Mouse (Mus musculus) heart, embryonic 15.5 days (tissue): Measurements from ENCODE around the gene Dock1. TPM values are rescaled to one million over a fixed set of nuclear protein-coding genes. Genes with fewer than 3 reads are reported as not detected.

Experiments
- ATAC-seq: fragments of 200-750 bp; cut with Nextera tagmentation; replicated peaks from 2 replicates; pipeline ENCODE4 v1.8.0; 2017; ENCODE audit warnings: low read depth, moderate TSS enrichment; ENCODE audit not compliant: insufficient number of reproducible peaks, insufficient read depth, low FRiP score
- H3K27ac ChIP-seq: fragments of 300-500 bp; sonication (generic); 2 replicates; pipeline ENCODE4 v1.5.1; 2015; ENCODE audit warnings: mild to moderate bottlenecking, inconsistent platforms
- H3K27me3 ChIP-seq: fragments of 300-500 bp; sonication (generic); 2 replicates; pipeline ENCODE4 v1.6.1; 2015; ENCODE audit warnings: inconsistent platforms
- H3K36me3 ChIP-seq: fragments of 300-500 bp; sonication (generic); 2 replicates; pipeline ENCODE4 v1.6.1; 2015; ENCODE audit warnings: mild to moderate bottlenecking, inconsistent platforms
- H3K4me1 ChIP-seq: fragments of 300-500 bp; sonication (generic); replicated peaks from 2 replicates; pipeline ENCODE4 v1.6.1; 2015; ENCODE audit warnings: inconsistent platforms
- H3K4me2 ChIP-seq: fragments of 300-500 bp; sonication (generic); 2 replicates; pipeline ENCODE4 v1.6.1; 2015; ENCODE audit warnings: inconsistent platforms, mild to moderate bottlenecking, moderate library complexity
- H3K4me3 ChIP-seq: fragments of 300-500 bp; sonication (generic); 2 replicates; pipeline ENCODE4 v1.5.1; 2015; ENCODE audit warnings: mild to moderate bottlenecking, inconsistent platforms
- H3K9ac ChIP-seq: fragments of 300-500 bp; sonication (generic); 2 replicates; pipeline ENCODE4 v1.6.1; 2015; ENCODE audit warnings: mild to moderate bottlenecking, inconsistent platforms
- H3K9me3 ChIP-seq: fragments of 300-500 bp; sonication (generic); replicated peaks from 2 replicates; pipeline ENCODE4 v1.6.1; 2016; ENCODE audit warnings: inconsistent platforms
- WGBS: fragments of 180-500 bp; shearing (Covaris S2); methylation state at CpG from one replicate; pipeline ENCODE4 v1.1.7; 2015; ENCODE audit warnings: mixed read lengths; 5-methylcytosine and 5-hydroxymethylcytosine counted together
- polyA plus RNA-seq: library from polyadenylated mRNA; unstranded; fragments of >200 nt; fragmentation: Nextera tagmentation; extraction: Ambion mirVana; gene quantifications from 2 replicates; pipeline ENCODE4 v1.2.1, GENCODE M21; 2015

Dock1 gene
- polyA plus RNA-seq, 1 experiment from 2014 or later, result 18.3 TPM

DNA sequence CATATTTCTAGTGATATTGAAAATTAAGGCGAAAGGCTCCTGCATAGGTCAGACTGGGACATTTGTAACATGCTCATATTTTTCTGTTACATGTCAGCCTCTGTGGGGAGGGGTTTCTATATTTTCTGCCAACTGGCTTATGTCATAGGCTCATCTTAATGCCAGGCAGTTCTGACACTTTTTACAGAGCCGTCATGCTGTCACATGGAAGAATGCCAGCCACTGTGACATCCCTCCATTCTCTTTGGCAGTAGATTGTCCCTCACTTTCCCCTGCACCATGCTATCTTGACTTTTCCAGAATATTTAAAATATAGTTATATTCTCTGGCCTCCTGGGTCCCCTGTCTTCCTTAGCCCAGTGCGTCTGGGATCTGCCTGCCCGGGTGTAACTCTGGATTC, 172.3 kb downstream of the Dock1 start:
- H3K27me3 ChIP-seq, result no peaks in the 10 kb centered on the region
- H3K9ac ChIP-seq, result no peak overlapping the region
- no peak overlapping the region for H3K27ac ChIP-seq
- ATAC-seq, result no peak
- WGBS, result 77% methylated on average over 4 of the region's 4 CpGs
- no peaks in the 10 kb centered on the region for H3K36me3 ChIP-seq
- no peaks in the 10 kb centered on the region for H3K4me1 ChIP-seq
- H3K4me2 ChIP-seq, result no peak overlapping the region
- no peak overlapping the region for H3K4me3 ChIP-seq
- H3K9me3 ChIP-seq, result no peaks in the 10 kb centered on the region

DNA sequence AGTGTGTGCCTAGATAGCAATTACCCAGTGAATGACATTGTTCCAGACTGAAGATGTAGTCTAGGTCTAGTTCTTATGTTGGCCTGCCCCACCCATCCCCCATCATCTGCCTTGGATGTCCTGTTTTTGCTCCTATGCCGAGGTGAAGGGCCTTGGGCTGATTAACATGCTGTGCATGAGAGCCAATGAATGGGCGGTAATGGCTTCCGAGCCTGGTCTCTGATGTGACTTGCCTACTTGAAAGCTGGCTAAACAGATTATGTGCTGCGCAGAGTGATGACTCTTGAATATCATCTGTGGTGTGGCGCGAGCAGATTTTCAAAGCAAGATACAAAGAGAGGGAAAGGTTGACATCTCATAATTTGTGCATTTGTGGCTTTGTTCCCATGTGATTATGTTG, 191.5 kb downstream of the Dock1 start:
- no peaks in the 10 kb centered on the region for H3K36me3 ChIP-seq
- H3K27me3 ChIP-seq, result no peaks in the 10 kb centered on the region
- H3K9me3 ChIP-seq, result no peaks in the 10 kb centered on the region
- no peak for ATAC-seq
- H3K4me3 ChIP-seq, result no peak overlapping the region
- H3K4me2 ChIP-seq, result no peak overlapping the region
- WGBS, result 91% methylated on average over 6 of the region's 6 CpGs
- H3K9ac ChIP-seq, result no peak overlapping the region
- no peaks in the 10 kb centered on the region for H3K4me1 ChIP-seq
- no peak overlapping the region for H3K27ac ChIP-seq

DNA sequence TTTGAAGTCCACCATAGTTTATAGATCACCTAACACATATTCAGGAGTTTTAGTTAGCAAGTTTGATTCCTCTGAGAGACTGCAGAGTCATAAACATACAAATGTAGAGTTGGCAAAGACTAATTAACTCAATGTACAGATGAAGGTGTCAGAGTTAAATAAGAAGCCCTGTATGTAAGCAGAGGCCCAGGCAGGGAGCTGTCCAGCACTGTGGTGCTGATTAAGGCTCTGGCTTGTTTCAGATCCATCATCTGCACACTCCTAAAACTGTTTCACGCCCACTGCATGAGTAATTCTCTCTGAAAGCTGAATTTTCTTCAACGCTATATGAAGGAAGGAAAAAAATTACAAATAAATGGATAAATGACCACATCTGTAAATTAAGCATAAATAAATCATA, 193.7 kb downstream of the Dock1 start:
- ATAC-seq, result no peak
- Histone ChIP-seq H3K27me3 (no peaks in the 10 kb centered on the region), H3K9me3 (no peaks in the 10 kb centered on the region), H3K9ac (no peak overlapping the region), H3K4me1 (no peaks in the 10 kb centered on the region), H3K4me2 (no peak overlapping the region), H3K36me3 (no peaks in the 10 kb centered on the region), H3K27ac (no peak overlapping the region), H3K4me3 (no peak overlapping the region)
- 63% methylated on average over 2 of the region's 2 CpGs for WGBS

DNA sequence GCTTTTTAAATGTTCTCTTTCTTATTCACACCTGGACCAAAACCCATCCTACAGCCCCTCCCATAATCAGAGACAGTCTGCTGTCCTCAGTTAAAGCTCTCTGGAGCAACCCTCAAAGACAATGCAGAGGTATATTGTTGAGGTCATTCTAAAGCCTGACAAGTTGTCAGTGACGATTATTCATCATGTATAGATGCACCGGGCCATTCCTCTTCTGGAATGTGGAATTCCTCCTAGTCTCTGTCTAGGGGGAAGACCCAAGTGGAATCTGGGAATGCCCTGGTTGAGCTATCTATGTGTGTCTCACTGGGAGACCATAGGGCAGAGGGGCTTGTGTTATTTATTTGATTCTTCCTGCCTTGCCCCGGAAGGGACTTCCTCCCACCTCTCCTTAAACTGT, 202.1 kb downstream of the Dock1 start:
- no peak overlapping the region for H3K27ac ChIP-seq
- ATAC-seq, result no peak
- 60% methylated on average over 3 of the region's 3 CpGs for WGBS

DNA sequence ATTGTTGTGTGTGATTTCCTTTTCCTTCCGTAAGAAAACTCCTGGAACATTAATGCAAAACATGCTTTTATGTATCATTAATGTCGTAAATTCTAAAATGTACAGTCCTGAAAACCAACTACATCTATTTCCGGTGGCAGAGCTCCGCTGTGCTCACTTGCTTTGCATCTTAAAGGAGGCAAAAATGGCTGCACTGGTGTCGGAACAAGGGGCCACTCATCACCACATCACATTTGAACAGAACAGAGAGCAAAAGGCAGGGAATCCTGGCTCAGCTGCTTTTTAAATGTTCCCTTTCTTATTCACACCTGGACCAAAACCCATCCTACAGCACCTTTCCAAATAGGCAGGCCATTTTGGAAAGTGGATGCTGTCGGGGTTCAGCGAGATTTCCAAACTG, 202.5 kb downstream of the Dock1 start:
- Histone ChIP-seq H3K9ac (no peak overlapping the region), H3K4me3 (no peak overlapping the region), H3K9me3 (no peaks in the 10 kb centered on the region), H3K4me2 (no peak overlapping the region), H3K27ac (no peak overlapping the region), H3K4me1 (no peaks in the 10 kb centered on the region), H3K27me3 (no peaks in the 10 kb centered on the region), H3K36me3 (peaks cover 14% of the 10 kb centered on the region; the same call in 1 of the 2 replicates)
- WGBS, result 81% methylated on average over 7 of the region's 7 CpGs
- ATAC-seq, result no peak

More for the DNA sequence above, 202.1 kb downstream of the Dock1 start:
- H3K9ac ChIP-seq, result no peak overlapping the region
- H3K4me1 ChIP-seq, result no peaks in the 10 kb centered on the region
- H3K27me3 ChIP-seq, result no peaks in the 10 kb centered on the region
- H3K4me2 ChIP-seq, result no peak overlapping the region
- no peak overlapping the region for H3K4me3 ChIP-seq
- peaks cover 14% of the 10 kb centered on the region; the same call in 1 of the 2 replicates for H3K36me3 ChIP-seq
- H3K9me3 ChIP-seq, result no peaks in the 10 kb centered on the region

DNA sequence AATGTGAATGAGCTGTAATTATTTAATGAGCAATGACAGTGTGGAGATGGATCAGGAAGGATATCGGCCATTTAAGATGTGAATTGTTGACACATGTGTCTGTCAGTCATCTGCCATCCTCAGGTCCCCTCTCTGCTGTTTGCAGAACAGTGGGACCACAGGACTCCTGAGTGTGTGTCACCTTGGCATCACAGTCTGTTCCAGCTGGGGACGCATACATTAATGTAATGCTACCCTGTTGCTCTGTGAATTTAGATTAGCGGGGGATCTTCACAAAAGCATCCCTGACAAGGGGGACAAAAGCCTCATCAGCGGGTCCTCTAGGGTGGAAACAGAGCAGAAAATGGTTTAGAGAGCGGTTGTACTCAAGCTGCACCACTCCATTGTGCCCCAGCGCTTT, 208.5 kb downstream of the Dock1 start:
- no peak overlapping the region for H3K9ac ChIP-seq
- H3K4me1 ChIP-seq, result peaks cover 6% of the 10 kb centered on the region
- H3K27me3 ChIP-seq, result no peaks in the 10 kb centered on the region
- no peak overlapping the region for H3K4me2 ChIP-seq
- H3K9me3 ChIP-seq, result no peaks in the 10 kb centered on the region
- no peak overlapping the region for H3K4me3 ChIP-seq
- peaks cover 10% of the 10 kb centered on the region; the same call in 1 of the 2 replicates for H3K36me3 ChIP-seq
- no peak overlapping the region for H3K27ac ChIP-seq
- 84% methylated on average over 6 of the region's 6 CpGs for WGBS
- no peak for ATAC-seq

DNA sequence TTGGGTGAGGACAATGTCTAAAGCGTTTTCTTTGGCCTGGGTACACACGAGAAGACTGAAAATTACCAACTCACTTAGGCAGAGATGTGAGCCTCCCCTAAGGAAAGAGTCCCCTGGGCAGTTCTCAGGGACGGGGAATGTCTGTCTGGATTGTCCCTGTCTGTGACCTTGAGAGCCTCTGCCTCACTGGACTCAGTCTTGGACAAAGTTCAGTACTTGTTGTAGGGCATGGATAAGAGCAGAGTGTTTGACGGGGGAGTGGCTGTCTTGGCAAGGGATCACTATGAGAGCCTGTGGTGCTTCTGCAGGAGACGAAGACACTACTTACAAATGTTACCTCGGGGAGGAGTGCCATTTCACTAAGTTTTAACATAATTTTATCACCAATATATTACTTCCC, 210.0 kb downstream of the Dock1 start:
- no peak for ATAC-seq
- WGBS, result 40% methylated on average over 6 of the region's 6 CpGs
- no peak overlapping the region for H3K27ac ChIP-seq

DNA sequence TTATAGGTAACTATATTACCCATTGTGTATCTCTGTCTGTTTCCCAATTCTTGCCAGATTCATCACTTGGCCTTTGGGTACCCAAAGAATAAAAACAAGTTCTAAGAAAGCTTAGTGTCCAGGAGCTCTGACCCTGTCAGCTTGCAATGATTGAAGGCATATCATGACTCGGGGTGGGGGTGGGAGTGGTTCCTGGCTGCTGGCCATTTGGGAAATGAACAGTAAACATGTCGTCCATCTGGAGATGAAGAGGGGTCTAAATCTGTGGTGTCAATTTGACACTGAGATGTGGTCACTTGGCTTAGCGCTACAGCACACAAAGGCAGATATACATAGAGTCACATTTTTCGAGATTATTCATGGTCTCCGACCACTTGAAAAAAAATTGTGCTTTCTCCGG, 213.1 kb downstream of the Dock1 start:
- Histone ChIP-seq H3K9ac (no peak overlapping the region), H3K9me3 (no peaks in the 10 kb centered on the region), H3K27me3 (no peaks in the 10 kb centered on the region), H3K27ac (no peak overlapping the region), H3K4me1 (peaks cover 6% of the 10 kb centered on the region), H3K4me3 (no peak overlapping the region), H3K4me2 (no peak overlapping the region), H3K36me3 (no peaks in the 10 kb centered on the region)
- 73% methylated on average over 6 of the region's 6 CpGs for WGBS
- no peak for ATAC-seq

More for the DNA sequence above, 210.0 kb downstream of the Dock1 start:
- no peak overlapping the region for H3K4me2 ChIP-seq
- no peaks in the 10 kb centered on the region for H3K9me3 ChIP-seq
- no peak overlapping the region for H3K4me3 ChIP-seq
- no peak overlapping the region for H3K9ac ChIP-seq
- peaks cover 5% of the 10 kb centered on the region; the same call in 1 of the 2 replicates for H3K36me3 ChIP-seq
- H3K4me1 ChIP-seq, result peaks cover 6% of the 10 kb centered on the region
- no peaks in the 10 kb centered on the region for H3K27me3 ChIP-seq

DNA sequence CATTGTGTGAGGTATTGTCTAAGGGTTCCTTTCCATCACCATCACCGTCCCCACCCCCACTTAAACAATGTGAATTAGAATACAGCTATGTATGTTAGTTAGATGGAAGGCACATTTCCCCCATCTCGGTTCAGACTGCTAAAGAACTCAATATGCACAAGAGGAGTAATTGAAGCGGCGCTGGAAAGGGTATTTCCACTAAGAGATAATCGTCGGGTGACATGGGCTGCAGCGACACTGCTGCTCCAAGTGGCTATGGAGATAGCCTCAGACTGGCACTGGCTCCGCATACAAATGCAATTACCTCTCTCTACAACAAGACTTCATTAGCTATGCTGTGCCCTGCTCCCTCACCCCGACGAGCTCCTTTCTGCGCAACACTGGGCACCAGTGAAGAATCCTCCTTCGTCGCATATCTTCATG, 222.0 kb downstream of the Dock1 start:
- H3K4me2 ChIP-seq, result no peak overlapping the region
- WGBS, result 91% methylated on average over 13 of the region's 13 CpGs
- H3K4me3 ChIP-seq, result no peak overlapping the region
- peaks cover 4% of the 10 kb centered on the region; the same call in 1 of the 2 replicates for H3K4me1 ChIP-seq
- no peaks in the 10 kb centered on the region for H3K27me3 ChIP-seq
- no peak for ATAC-seq
- no peak overlapping the region for H3K27ac ChIP-seq
- no peak overlapping the region for H3K9ac ChIP-seq
- H3K36me3 ChIP-seq, result no peaks in the 10 kb centered on the region
- no peaks in the 10 kb centered on the region for H3K9me3 ChIP-seq

DNA sequence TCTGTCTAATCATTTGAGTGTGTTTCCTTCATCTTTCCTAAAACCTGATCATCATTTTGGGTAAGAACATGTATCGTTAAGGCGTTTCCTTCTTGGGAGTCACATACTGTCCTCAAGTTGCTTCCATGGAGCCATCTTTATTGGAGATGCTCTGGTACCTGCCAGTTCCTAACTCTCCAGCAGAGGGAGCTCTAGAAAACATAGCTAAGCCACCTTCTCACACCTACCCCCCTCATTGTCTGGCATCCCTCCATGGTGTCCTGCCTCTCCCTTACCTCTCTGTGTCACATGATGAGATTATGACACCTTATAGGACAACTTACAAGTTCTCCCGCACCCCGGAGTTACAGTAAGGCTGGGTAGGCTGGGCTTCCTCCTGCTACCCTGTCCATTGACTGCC, 222.5 kb downstream of the Dock1 start:
- no peak for ATAC-seq
- no peak overlapping the region for H3K27ac ChIP-seq
- 88% methylated on average over 4 of the region's 4 CpGs for WGBS

DNA sequence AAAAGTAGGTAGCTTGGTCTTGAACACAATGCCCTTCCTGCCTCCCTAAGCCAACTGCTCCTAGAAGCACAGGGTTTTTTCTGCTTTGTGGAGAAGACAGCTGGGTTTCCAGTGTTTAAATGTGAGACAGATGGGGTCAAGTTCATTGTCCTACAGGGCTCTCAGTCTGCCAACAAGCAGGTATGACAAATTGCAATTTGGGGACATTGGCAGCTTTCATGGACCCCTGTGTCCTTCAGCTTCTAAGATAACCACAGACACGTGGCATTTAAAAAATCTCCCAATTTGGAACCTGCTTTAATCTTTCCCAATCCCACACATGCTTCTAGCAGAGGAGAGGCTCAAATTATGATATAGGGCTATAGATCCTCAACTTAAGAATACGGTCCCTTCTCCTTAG, 224.2 kb downstream of the Dock1 start:
- Histone ChIP-seq H3K9ac (no peak overlapping the region), H3K36me3 (no peaks in the 10 kb centered on the region), H3K9me3 (no peaks in the 10 kb centered on the region), H3K4me1 (peaks cover 4% of the 10 kb centered on the region; the same call in 1 of the 2 replicates), H3K4me3 (no peak overlapping the region), H3K27ac (no peak overlapping the region), H3K27me3 (no peaks in the 10 kb centered on the region), H3K4me2 (no peak overlapping the region)
- 78% methylated on average over 2 of the region's 2 CpGs for WGBS
- no peak for ATAC-seq

More for the DNA sequence above, 222.5 kb downstream of the Dock1 start:
- no peaks in the 10 kb centered on the region for H3K9me3 ChIP-seq
- no peaks in the 10 kb centered on the region for H3K27me3 ChIP-seq
- H3K4me1 ChIP-seq, result peaks cover 4% of the 10 kb centered on the region; the same call in 1 of the 2 replicates
- no peak overlapping the region for H3K4me3 ChIP-seq
- no peaks in the 10 kb centered on the region for H3K36me3 ChIP-seq
- no peak overlapping the region for H3K9ac ChIP-seq
- H3K4me2 ChIP-seq, result no peak overlapping the region

DNA sequence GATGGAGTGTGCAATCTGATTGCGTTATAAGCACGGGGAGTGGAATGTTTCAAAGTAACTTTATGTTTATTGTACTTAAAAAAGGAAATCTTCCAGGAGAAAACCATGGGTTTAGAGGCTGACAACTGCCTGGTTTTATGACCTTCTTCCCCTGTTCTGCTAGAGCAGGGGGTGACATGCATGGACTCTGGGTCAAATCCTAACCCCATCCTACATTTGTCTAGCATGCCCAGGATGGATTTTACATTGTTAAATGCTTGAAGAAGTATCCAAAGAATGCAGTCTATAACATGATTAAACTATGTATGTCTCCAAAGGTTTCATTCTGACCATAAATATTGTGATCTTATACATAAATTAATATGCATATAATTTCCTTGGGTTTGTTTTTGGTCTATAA, 229.0 kb downstream of the Dock1 start:
- H3K27me3 ChIP-seq, result no peaks in the 10 kb centered on the region
- H3K9ac ChIP-seq, result no peak overlapping the region
- H3K36me3 ChIP-seq, result no peaks in the 10 kb centered on the region
- no peaks in the 10 kb centered on the region for H3K4me1 ChIP-seq
- WGBS, result 90% methylated on average over 2 of the region's 2 CpGs
- H3K4me2 ChIP-seq, result no peak overlapping the region
- no peaks in the 10 kb centered on the region for H3K9me3 ChIP-seq
- H3K27ac ChIP-seq, result no peak overlapping the region
- ATAC-seq, result no peak
- no peak overlapping the region for H3K4me3 ChIP-seq
